Mouse (Mus musculus) retina, postnatal 7 days (tissue): ENCODE results near the gene F2.
A peak's percentile ranks its signal among the peaks of the same experiment; 100 is the strongest.

Source experiments
- DNase-seq: peaks from one replicate; pipeline ENCODE4 v3.0.0-alpha.2; 2012; ENCODE audit warnings: low read depth, low spot score

F2 gene

DNA sequence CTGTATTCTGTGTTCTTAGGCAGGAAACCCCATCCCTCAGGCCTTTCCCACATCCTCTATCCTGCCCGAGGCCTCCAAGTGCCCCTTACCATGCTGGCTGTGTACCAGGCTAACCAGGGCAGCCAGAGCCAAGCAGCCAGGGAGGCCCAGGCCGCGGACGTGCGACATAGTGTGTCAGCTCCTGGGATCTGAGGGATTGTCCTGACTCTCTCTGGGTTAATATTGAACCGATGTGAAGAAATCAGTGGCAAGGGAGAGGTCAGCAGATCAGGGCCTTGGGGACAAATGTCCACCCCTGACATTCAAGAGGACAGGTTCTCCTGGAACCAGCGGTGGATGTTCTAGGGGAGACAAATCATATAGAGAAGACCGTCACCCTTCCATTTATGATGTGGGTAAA lies at the start of gene F2:
Gene F2, minus strand, starts transcription at position 186 of the 400 bp plus-strand sequence.
- DNase-seq = no peak

DNA sequence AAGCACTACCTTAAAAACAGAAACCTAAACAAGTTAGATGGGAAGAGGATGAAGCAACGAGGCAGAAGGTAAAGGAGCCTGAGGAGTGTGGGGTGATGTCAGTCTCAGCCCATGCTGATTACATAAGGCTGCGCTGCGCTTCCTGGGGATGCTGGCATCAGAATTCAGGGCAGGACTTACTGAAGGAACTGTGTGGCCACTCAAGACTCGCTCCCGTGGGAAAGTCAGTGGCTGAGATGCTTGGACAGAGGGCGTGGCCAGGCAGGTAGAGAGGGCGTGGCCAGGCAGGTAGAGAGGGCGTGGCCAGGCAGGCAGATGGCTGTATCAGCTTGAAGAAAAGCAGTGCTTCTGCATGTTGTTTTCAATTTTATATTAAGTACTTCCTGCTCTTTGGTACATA lies 47.7 kb upstream of the F2 start:
- no peak for DNase-seq

DNA sequence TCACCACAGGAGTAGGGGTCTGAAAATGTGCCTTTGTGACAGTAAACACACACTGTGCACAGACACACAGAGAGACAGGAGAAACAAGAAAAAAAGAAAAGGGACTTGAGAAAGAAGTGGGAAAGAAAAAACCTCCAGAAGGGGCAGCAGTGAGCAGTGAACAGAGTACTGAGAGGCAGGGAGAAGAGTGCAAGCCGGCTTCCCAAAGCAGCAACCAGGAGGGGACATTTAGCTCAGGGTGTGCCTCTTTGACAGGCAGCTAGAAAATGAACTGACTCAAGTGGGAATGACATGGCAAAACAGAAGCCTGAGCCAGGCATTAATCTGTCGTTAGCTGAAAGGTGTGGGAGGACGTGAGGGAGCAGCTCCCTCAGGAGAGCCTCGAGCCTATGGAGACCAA lies 46.6 kb upstream of the F2 start:
- DNase-seq = peak; percentile 31

DNA sequence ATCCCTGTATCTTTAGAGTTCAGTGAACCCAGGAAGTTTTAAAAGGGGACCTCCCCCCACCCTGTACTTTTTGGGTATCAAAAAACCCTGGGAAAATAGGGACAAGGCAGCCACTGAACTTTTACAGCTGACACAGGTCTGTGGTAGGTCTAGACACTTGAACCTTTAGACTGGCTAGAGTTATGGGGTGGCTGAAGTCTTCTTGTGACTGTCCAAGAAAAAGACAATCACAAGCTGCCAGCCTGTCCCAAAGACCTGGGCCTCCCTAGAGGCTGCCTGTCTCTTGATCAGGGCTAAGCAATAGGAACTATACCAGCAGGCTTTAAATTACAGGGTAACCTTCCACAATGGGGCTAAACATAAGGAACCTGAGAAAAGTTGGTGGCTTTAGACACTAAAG lies 40.7 kb upstream of the F2 start:
- DNase-seq = no peak

- no peak for DNase-seq
Observed at GRCm38 (mm10) chr2:91676420-91676819, 40.2 kb upstream of the F2 start.

- no peak for DNase-seq
Observed at GRCm38 (mm10) chr2:91674895-91675294, 38.7 kb upstream of the F2 start.

DNA sequence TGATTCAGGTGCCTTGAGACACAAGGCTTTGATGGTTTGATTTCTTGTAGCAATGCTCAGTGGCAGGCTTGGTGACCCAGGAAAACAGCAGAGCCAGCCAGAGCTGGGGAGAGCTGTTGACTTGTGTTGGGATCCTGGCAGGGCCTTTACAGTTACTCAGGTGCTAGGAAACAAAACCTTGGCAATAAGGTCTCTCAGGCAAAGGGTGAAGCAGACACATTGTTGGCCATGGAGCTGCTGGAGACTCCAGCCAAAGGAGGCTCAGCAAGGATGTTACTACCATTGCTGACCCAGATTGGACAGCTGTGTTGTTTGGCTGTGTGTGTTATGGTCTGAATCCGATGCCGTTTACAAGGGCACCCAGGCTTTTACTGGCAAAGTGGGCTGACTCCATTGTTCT lies 37.4 kb upstream of the F2 start:
- no peak for DNase-seq

DNA sequence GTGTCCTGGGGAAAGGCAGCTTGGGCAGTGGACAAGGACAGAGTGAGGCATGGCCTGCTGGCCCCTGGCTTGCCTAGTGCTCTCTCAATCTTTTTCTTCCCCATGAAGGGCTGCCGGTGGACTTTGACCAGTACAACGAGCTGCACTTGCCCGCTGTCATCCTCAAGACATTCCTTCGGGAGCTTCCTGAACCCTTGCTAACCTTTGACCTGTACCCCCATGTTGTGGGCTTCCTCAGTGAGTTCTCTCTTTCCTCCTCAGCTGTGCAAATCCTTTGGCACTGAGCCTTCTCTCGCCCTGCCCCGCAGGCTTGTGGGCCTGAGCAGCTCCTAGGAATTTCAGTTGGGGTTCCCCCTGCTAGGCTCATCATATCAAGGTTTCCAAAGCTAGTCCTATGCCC lies 33.8 kb upstream of the F2 start:
- DNase-seq = no peak

GRCm38 (mm10) chr2:91669326-91669725 lies 33.1 kb upstream of the F2 start:
- no peak for DNase-seq

- DNase-seq = no peak
Observed at GRCm38 (mm10) chr2:91667747-91668146, 31.5 kb upstream of the F2 start.

- no peak for DNase-seq
Observed at GRCm38 (mm10) chr2:91666386-91666910, 30.2 kb upstream of the F2 start.

DNA sequence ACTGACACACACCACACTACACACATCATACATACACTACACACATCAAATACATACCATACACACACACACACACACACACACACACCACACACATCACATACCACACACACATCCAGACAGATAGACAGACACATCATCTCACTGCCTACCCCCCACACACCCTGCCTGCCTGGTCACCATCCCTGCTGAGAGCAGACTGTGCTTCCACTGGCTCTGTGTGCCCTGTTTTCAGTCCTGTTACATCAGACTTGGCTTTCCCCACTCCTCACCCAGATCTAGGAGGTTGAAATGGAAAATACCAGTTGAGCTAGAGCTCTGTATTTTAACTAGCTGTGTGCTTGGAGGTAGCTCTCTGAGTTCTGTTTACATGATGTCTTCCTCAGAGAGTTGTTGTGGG lies 28.6 kb upstream of the F2 start:
- DNase-seq = no peak

GRCm38 (mm10) chr2:91660981-91661380 lies 24.8 kb upstream of the F2 start:
- no peak for DNase-seq

- no peak for DNase-seq
Observed at GRCm38 (mm10) chr2:91659657-91660056, 23.4 kb upstream of the F2 start.

DNA sequence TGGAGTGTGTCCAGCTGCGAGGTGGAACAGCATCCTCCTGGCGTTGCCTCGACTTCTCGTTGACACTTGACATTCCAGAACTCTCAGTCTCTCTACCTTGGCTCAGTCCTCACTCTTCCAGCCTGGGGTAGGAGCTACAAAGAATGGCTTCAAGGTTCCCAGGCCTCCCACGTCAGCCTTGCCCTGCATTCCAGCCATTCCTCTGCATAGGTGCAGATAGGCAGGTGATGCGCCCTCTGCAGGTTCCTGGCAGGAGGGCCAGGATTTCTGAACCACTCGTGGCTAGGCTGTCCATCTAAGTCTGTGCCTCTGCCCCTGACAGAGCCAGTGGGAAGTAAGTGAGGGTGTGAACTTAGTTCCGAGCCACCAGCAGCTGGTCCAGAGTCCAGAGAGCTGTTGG lies 20.6 kb upstream of the F2 start:
- no peak for DNase-seq

- DNase-seq = no peak
Observed at GRCm38 (mm10) chr2:91655827-91656226, 19.6 kb upstream of the F2 start.

GRCm38 (mm10) chr2:91655388-91655787 lies 19.2 kb upstream of the F2 start:
- DNase-seq = no peak

GRCm38 (mm10) chr2:91652863-91653262 lies 16.6 kb upstream of the F2 start:
- DNase-seq = no peak

GRCm38 (mm10) chr2:91651458-91652258 lies 15.4 kb upstream of the F2 start:
- no peak for DNase-seq

DNA sequence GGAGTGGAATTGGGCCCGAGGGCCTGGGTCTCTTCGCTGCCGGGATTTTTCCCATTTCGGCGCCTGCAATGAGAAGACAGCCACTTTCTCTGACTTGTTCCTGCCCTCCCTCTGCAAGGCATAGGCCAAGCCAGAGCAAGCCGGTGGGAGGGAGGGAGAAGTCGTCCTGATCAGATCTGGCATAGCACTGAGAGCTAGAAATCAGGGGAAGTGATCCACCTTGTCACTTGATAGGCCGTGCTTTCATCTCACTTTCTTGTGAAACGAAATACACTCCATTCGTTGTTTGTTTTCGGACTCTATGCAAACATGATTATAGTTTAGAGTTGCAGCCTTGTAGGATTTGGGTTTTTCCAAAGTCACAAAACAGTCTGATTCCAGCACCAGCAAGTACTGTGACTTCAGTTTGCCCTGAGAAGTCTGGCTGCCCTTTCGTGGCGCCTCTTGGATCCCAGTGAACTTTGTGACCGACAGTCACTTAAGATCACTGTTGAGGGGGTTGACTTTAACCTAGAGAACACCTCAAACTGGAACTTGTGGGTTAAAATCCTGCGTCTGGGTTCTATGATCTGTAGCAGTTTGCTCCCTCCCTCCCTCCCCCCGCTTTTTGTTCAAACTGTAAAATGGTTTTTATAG lies 14.3 kb upstream of the F2 start:
- no peak for DNase-seq

DNA sequence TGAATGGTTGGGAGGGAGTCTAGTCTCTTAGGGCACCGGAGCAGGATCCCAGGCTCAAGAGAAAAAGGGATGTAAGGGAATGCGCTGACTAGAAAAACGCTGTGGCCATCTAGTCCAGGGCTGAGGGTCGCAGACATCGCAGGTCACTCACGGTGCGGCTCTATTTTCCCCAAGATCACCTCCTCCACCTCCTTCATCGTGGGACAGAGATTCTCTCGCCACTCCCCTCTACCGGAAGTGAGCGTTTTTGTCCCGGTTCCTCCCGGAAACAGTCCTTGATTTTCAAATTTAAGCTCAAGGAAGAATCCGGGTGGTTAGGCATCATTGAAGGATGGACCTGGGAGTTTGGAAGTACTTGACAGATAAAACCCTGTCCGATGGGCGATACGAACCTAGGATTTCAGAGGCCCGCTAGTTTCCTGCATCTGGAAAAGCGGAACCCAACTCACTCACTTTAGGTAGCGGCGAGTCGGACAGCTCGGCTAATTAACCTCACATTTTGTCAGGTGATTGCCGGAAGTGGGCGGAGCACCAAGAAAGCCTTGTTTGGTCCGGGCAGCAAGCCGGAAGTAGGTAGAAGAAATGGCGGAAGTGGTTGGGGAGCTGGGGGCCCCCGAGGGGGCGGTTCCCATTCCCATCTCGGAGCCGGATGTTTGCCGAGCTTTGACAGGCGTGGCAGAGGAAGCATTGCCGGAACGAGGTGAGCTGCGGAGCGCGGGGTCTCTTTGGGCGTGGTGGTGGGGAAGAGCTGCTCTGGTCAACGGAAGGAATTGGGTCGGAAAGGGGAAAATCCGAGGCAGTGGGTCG lies 13.5 kb upstream of the F2 start, which contains the start of the genes Zfp408 and Arhgap1:
Gene Zfp408, minus strand, starts transcription at position 239 of the 807 bp plus-strand sequence.
Gene Arhgap1, plus strand, starts transcription at position 308 of the 807 bp plus-strand sequence.
- peak; percentile 99 for DNase-seq

DNA sequence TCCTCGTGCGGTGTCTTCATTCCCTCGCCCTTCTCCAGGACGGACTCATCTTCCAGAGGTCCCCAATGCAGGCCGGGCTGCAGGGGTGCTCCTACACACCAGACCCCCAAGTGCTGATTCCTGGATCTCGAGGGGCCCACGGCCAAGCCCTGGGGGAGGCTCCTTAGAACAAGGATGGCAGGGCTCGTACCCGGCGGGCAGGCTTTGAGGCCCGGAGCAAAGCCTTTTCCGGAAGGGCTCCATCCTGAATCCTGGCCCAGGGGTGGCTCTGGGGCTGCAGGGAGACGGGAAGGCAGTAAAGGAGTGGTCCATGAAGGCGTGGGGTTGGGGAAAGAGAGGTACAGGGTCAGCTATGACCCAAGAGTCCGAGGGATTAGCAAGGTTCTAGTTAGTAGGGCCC lies 12.9 kb upstream of the F2 start:
- no peak for DNase-seq
